Mouse (Mus musculus) bone marrow macrophage, adult 2 months (primary cell): Measurements from ENCODE around the gene Tbx10.

ENCODE experiments used
- CTCF ChIP-seq: IDR thresholded peaks from 2 replicates; pipeline ENCODE4 v1.5.1; 2012; ENCODE audit warnings: low read depth, mild to moderate bottlenecking, low read length, moderate library complexity
- POLR2A ChIP-seq: IDR thresholded peaks from 2 replicates; pipeline ENCODE4 v1.6.1; 2012; ENCODE audit warnings: mild to moderate bottlenecking, low read depth, low read length, borderline replicate concordance

DNA sequence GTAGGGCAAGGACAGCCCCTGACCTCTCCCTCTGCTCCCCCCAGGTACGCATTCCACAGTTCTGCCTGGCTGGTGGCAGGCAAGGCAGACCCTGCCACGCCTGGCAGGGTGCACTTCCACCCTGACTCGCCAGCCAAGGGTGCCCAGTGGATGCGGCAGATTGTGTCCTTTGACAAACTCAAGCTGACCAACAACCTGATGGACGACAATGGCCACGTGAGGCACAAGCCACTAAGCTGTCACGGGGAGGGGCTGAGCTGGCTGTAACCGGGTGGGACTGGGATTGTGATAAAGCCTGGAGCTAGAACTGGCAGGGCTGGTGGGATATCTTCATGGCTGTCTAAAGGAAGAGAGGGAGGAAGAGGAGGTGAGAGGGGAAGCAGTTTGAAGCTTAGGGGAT, 4.7 kb downstream of the Tbx10 start:
- TF ChIP-seq POLR2A: no peak
- TF ChIP-seq CTCF: no peak
